Comparison of ENCODE assay signal across 10 mouse cellular contexts in genomic region chr2:54435380-54435779, GRCm38 (mm10). TPM values are rescaled to one million over a fixed set of nuclear protein-coding genes. Genes with fewer than 3 reads are reported as not detected.
DNase-seq lines count a peak whose midpoint lies in the region; ATAC-seq and TF ChIP-seq lines count a peak whose summit lies in the region.
"Had no signal": no experiment of that assay in that cellular context is flagged by ENCODE, and none has a peak within 500 bp of the region (broad histone marks: within the 10 kb centered on the region; RNA-seq: fewer than 3 reads in every experiment).

No protein-coding gene starts in this region.

- H3K27ac ChIP-seq in layer of hippocampus, adult 2 months = no peak overlapping the region
- no peak overlapping the region for H3K27ac ChIP-seq in forebrain, postnatal 0 days (ENCODE audit: low read depth, low read length)
- H3K27ac ChIP-seq in midbrain, embryonic 16.5 days (ENCODE audit: low read length) = no peak overlapping the region

- no peaks in the 10 kb centered on the region for H3K27me3 ChIP-seq in forebrain, postnatal 0 days (ENCODE audit: insufficient read depth, low read length)
- H3K27me3 ChIP-seq in midbrain, embryonic 16.5 days (ENCODE audit: control insufficient read depth, insufficient read depth, low read depth, low read length) = no peaks in the 10 kb centered on the region

- H3K4me1 ChIP-seq in forebrain, postnatal 0 days (ENCODE audit: insufficient read depth) = 0 out of 2 replicates have a peak, but pooled peaks cover 2% of the 10 kb centered on the region
- H3K4me1 ChIP-seq in midbrain, embryonic 16.5 days (ENCODE audit: control insufficient read depth, insufficient read depth, low read length) = peaks cover 10% of the 10 kb centered on the region

- no peak for DNase-seq in layer of hippocampus, adult 2 months (ENCODE audit: low spot score in 2 of 2)
- no peak for DNase-seq in layer of hippocampus, postnatal 25 days (ENCODE audit: extremely low spot score in 1 of 2, low spot score in 1 of 2)
- peak; percentile 29 to 40 for DNase-seq in cerebellum, postnatal 10 days
- DNase-seq in forebrain, postnatal 0 days = peak; percentile 11
- no peak for DNase-seq in gastrocnemius, postnatal 10 days
- no peak for DNase-seq in embryo, embryonic 9.5 days (ENCODE audit: extremely low spot score)
- no peak for DNase-seq in frontal cortex, postnatal 25 days (ENCODE audit: low spot score in 2 of 2)
- DNase-seq: kidney, adult 11 months; liver, postnatal 0 days had no signal

- peak overlapping the region; percentile 88 for H3K4me2 ChIP-seq in forebrain, postnatal 0 days (ENCODE audit: low read depth)
- H3K4me2 ChIP-seq in midbrain, embryonic 16.5 days (ENCODE audit: low read length) = peak overlapping the region; percentile 97

- H3K9ac ChIP-seq in forebrain, postnatal 0 days = peak overlapping the region; percentile 73; the same call in 1 of the 2 replicates
- no peak overlapping the region for H3K9ac ChIP-seq in midbrain, embryonic 16.5 days (ENCODE audit: low read depth, low read length)
- H3K9ac ChIP-seq: liver, postnatal 0 days had no signal

- TF ChIP-seq CTCF in layer of hippocampus, adult 2 months (conservative IDR thresholded peaks at IDR 0.05) = no peak
- TF ChIP-seq CTCF in forebrain, postnatal 0 days (IDR thresholded peaks at IDR 0.05; ENCODE audit: low read depth) = no peak

- H3K36me3 ChIP-seq in forebrain, postnatal 0 days (ENCODE audit: insufficient read depth) = no peaks in the 10 kb centered on the region
- no peaks in the 10 kb centered on the region for H3K36me3 ChIP-seq in midbrain, embryonic 16.5 days (ENCODE audit: control insufficient read depth, insufficient read depth, low read length)

- ATAC-seq in forebrain, postnatal 0 days = no peak
- ATAC-seq in midbrain, embryonic 16.5 days = peak; percentile 4; the same call in 1 of the 2 replicates
- ATAC-seq: liver, postnatal 0 days had no signal

- H3K9me3 ChIP-seq in forebrain, postnatal 0 days (ENCODE audit: low read length) = no peaks in the 10 kb centered on the region
- H3K9me3 ChIP-seq in midbrain, embryonic 16.5 days (replicated peaks; ENCODE audit: control insufficient read depth, low read length, poor library complexity, severe bottlenecking) = no peaks in the 10 kb centered on the region

- H3K4me3 ChIP-seq in layer of hippocampus, adult 2 months = peak overlapping the region; percentile 78
- peak overlapping the region; percentile 78 for H3K4me3 ChIP-seq in forebrain, postnatal 0 days (ENCODE audit: low read depth, low read length)
- peak overlapping the region; percentile 68 for H3K4me3 ChIP-seq in midbrain, embryonic 16.5 days (ENCODE audit: low read depth, low read length)

- WGBS in forebrain, postnatal 0 days = 37% methylated on average over 10 of the region's 10 CpGs
- WGBS in midbrain, embryonic 16.5 days = 44% methylated on average over 10 of the region's 10 CpGs

RNA-seq across cellular contexts. Expression of gene Galnt13, which starts 0.7 kb away (rescaled TPM):
- total RNA-seq in layer of hippocampus, adult 2 months (2021) = 10 to 100 TPM; 23.0 to 26.0 TPM
- 10 to 100 TPM; 21.0 to 23.1 TPM for total RNA-seq in layer of hippocampus, postnatal 25 days (2021)
- 11.8 and 16.4 TPM in 2 replicates for total RNA-seq in forebrain, postnatal 0 days (2014; rRNA removed)
- polyA plus RNA-seq in forebrain, postnatal 0 days (2015; fragmentation: Nextera tagmentation; extraction: Ambion mirVana) = 2.7 and 7.7 TPM in 2 replicates
- polyA plus RNA-seq in midbrain, embryonic 16.5 days (2015; fragmentation: Nextera tagmentation; extraction: Ambion mirVana) = 12.5 and 12.7 TPM in 2 replicates
- total RNA-seq in gastrocnemius, postnatal 10 days (2021) = under 1 TPM; 0.14 TPM
- polyA plus RNA-seq: liver, postnatal 0 days had no signal

Comparison
In these comparisons a context has a peak if more than half of its experiments do, and no peak if none do; other contexts are left out.
1. DNase-seq: peak in cerebellum, postnatal 10 days (2 of 2) and forebrain, postnatal 0 days (single experiment); none in layer of hippocampus, adult 2 months (0 of 2), layer of hippocampus, postnatal 25 days (0 of 2), gastrocnemius, postnatal 10 days (single experiment), embryo, embryonic 9.5 days (single experiment) and frontal cortex, postnatal 25 days (0 of 2).
2. RNA of gene Galnt13, which starts 0.7 kb away (total RNA-seq): 23.0 to 26.0 TPM in layer of hippocampus, adult 2 months, 21.0 to 23.1 TPM in layer of hippocampus, postnatal 25 days and 11.8 to 16.4 TPM in forebrain, postnatal 0 days; 0.14 TPM in gastrocnemius, postnatal 10 days; every median in the first group is over 10 times any median in the second.
3. Peak in every context shown above with its lines, with median percentiles within 50 percentile points of each other: H3K4me3 ChIP-seq.